Mouse (Mus musculus) 416B (cell line): ENCODE measurements at regions not wholly inside any gene's neighbourhood (a gene's known extent, or its start where the extent isn't known, plus 50 kb on each side); places are given as distances from the start of the nearest gene placed in this dataset.

ENCODE experiments used
- DNase-seq: peaks from one replicate; pipeline ENCODE4 v3.0.0; 2011; ENCODE audit warnings: low read depth

DNA sequence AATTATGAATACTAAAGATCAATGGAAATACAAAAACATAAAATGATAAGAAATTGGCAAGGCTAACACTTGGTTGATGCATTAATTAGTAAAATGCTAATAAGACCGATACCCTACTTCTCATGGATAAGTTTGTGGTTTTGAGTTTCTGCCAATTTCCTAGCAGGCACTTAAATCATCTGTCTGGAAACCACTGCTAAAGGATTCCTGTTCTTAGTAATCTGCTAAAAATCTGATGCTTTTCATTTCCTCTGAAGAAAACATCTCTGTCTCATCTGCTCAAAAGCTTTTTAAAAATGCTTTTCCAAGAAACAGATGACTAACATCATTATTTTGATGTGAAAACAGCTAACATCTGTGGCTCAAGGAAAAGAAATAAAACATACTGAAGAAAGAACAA lies 321.4 kb upstream of the Pcdh7 start:
- DNase-seq: peak; percentile 17

DNA sequence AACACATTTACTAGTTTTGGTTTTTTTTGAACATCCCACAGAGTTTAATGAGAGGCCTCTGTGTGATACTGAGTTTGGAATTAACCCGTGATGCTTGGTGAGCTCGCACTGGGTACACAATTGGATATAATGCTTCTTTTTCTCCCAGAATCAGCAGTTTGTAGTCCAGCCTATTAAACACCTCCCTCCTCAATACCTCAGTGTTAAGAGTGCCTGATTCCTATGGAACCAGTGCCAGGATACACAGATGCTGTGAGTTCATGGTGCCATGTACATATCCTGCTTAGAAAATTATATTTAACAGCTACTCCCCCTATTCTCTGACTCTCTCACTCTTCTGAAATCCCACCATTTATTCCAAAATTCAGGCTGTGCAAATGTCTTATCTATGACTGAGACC lies 299.6 kb upstream of the Pcdh7 start:
- no peak for DNase-seq

DNA sequence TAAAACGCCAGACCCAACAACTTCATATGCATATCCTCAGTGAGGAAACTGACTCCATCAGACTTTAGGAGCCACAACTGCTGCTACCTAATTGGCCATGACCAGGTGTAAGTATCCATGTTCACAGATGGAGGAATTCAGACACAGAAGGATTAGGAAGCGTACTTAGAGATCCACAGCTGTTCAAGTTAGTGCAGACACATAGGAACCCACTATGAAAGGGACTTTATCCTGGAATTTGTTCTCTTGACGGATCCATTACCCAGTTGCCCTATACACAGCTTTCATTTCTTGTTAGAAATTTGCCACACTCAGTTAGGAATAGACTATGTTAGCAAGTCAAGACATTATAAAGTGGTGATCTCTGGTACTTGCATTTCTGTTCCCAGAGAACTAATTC lies 266.7 kb upstream of the Pcdh7 start:
- DNase-seq: no peak

DNA sequence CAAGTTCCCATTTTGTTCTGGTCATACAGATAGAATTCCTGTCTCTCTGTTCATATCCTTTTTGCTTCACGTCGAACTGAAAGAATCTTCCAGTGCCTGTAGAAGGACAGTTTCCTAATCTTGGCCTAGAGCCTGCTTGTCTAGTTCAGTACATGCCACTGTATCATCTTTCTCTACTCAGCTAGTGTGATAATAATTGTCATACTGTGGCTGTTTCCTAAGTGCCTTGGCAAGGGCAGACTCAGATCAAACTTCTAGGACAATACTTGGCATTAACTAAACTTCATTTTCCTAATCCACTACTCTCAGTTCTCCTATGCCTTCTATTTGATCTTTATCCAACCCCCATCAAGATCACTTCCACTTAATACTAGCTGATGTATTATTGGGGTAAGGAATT lies 266.3 kb upstream of the Pcdh7 start:
- no peak for DNase-seq

DNA sequence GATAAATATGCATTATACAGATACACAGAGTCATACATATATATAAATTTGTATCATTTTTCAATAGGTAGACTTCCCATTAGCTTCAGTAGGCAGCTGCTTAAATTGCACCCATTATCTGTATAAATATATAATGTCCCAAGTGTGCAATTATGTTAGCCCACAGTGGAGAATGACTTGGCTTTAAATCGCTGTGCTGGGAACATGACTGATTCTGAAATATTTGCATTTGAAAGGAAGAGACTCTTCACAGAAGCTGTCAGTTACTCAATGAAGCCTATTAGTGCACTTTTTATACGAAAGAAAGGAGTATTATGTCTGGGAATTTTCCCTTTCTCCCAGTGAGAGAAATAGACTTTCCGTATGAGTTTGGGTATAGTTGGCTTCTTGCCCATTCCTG lies 242.8 kb upstream of the Pcdh7 start:
- no peak for DNase-seq

DNA sequence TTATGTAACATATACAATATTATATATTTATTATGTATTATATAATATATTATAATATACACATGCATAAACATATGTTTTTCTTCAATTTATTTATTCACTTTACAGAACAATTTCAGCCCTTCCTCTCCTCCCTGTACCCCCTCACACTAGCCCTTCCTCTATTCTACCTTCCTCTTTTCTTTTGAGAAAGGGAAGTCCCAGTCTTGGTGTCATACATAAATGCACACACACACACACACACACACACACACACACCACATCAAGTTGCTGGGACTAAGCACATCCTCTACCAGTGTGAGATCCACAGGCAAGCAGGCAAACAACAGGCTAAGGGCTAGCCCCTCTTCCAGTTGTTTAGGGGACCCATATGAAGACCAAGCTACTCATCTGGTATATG lies 239.9 kb upstream of the Pcdh7 start:
- DNase-seq: peak; percentile 50
